Mouse (Mus musculus): ENCODE measurements around the gene Tob1.

- no peak for TF ChIP-seq CTCF (IDR thresholded peaks at IDR 0.05; ENCODE audit: low read depth, low read length)
- TF ChIP-seq POLR2A (IDR thresholded peaks at IDR 0.05; ENCODE audit: insufficient read depth, low read length) = no peak
Measured at GRCm38 (mm10) chr11:94198405-94199146, 12.7 kb upstream of the Tob1 start.

Measured in ES-Bruce4 (cell line).